Mouse (Mus musculus) embryo, embryonic 10 days (tissue): ENCODE measurements at regions not wholly inside any gene's neighbourhood (a gene's known extent, or its start where the extent isn't known, plus 50 kb on each side); places are given as distances from the start of the nearest gene placed in this dataset.

Source experiments
- DNase-seq: peaks from one replicate; pipeline ENCODE4 v3.0.0-alpha.2; 2015; ENCODE audit warnings: low spot score

DNA sequence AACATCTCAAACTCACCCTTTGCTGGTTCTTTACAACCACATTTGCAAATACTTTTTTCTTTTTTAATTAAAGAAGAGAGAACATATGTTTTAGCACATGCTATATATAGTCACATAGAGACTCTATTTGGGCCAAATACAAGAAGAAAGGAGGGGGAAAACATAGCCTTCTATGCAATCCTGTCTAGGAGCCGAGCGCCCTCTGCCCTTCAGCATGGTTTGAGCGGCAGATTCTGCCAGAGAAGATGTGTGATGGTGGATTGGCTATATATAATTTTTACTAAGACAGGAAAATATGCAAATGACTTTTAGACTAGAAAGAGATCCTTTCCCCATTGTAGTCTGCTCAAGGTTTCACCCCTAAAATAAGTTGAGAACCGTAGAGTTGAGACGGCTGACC is 60.0 kb upstream of the Myom1 start:
- no peak for DNase-seq

DNA sequence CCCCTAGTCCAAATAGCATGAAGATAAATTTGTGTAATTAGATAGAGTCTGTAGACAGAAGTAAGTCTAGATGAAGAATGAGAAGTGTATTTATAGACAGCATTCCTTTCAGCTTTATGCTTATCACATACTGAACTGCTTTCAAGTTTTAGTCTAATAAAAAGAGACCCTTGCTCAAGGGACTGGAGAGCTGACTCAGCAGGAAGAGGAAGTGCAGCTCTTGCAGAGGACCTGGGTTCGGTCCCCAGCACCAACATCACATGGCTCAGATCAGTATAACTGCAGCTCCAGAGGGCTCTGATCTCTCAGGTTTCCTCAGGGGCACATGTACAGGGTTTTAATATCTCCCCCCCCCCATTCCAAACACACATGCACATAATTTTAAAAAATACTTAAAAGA is 68.2 kb upstream of the Myom1 start:
- no peak for DNase-seq

GRCm38 (mm10) chr17:70933122-70934050 is 69.0 kb upstream of the Myom1 start:
- no peak for DNase-seq

GRCm38 (mm10) chr17:70932565-70932964 is 69.9 kb upstream of the Myom1 start:
- no peak for DNase-seq

DNA sequence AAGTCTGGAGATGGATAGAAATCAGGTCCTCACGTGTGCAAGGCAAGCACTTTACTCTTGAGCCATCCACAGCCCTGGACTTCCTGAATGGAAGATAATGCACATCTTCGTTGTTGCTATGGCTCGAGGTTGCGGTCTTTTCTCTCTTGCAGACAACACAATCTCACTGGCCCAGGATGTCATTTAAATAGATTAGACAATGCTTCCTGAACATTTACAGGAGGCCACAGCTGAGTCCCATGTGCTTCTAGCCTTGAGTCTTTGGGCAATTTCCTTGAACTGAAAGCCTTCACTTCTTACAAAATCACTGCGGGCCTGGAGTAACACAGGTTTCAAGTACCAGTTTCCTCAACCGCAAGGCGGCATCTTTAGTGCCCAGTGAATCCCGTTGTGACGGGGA is 71.8 kb upstream of the Myom1 start:
- no peak for DNase-seq

DNA sequence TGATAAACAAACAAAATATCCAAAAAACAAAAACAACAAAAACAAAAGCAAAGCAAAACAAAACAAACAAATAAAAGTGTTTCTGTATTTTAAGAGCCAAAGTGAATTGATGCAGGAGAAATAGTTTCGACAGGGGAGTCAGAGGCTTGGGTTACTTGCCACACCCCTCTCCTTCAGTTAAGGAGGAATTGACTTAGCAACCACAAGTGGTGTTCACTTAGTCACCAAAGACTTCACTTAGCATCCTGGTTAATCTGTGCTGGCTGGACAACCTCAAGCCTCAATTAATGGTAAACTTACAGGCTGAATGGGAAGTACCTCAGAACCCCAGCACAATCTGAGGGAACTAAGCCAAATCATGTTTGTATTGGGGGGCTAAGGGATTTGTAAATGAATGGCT is 72.9 kb upstream of the Myom1 start:
- DNase-seq = no peak

DNA sequence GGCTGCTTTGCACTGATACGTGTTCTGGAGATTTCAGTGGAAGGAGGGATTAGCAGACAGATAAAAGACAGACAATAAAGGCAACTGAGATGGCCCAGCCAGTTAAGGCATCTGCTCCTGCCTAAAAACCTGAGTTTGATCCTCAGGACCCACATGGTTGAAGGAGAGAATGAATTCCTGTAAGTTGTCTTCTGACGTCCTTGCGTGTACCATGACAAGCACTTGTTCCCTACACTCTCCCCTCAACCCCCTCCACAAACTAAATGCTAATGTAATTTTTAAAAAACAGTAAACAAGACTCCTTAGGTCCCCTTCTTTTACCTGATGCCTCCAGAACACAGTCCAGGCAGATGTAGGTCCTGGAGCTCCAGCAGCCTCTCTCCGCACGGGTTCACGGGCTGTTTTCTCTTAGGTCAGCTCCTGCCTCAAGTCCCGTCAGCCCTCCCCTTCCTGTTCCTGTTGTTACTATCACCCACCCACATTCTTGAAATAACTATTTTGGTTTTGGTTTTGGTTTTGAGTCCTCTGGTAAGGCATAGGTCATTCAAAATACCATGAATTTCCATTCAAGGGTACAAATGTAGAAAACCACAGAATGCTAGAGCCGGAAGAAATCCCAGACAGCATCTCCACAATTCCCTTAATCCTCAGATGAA is 71.3 kb upstream of the Tgif1 start:
- no peak for DNase-seq

GRCm38 (mm10) chr17:70921681-70922080 is 68.3 kb upstream of the Tgif1 start:
- DNase-seq = no peak

DNA sequence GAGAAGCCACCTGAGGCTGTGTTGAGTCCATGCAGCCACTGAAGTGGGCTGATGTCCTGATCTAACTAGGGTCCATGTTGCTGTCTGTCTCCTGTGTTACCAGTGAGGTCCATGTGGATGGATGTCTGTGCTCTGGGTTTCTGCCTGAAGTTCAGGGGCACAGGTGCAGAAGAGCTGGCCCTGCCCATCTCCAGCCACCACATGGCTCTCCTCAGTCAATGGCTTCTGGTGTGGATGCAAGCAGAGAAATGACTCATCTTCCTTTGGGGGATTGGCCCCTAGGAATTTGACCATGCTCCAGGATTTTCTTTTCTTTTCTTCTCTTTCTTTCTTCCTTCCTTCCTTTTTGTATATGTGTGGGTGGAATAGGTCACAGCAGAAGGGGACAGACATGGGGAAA is 66.8 kb upstream of the Tgif1 start:
- no peak for DNase-seq

DNA sequence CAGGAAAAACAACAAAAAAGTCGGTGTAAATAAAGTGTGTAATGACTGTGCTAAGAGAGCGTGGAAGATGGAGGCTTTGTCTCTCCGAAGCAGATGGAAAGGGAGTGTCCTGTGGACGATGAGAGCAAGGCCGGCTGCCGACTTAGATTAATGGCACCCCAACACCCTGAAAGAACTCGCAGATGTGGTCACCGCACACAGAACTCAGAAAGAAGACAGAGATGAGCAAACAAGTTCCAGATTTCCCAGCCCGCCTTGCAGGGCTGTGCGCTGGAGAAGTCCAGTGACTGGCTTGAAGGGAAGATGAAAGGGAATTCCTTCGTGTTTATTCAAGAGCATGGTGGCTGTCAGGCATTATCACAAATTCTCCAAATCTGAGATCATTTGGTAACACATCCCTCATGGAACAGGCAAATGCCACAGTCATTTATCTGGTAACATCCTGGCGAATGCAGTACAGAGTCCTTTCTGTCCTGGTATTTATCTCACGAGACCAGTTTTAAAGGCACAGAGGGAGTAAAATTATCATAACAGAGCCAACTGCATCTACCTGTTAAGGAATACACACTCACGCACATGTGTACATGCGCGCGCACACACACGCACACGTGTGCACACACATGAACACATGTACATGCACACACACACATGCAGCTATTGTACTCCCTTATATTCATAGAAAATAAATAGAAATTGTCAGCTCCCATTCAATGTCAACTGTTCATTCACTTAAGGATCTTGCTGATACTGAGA is 64.0 kb upstream of the Tgif1 start:
- peak; percentile 65 for DNase-seq

DNA sequence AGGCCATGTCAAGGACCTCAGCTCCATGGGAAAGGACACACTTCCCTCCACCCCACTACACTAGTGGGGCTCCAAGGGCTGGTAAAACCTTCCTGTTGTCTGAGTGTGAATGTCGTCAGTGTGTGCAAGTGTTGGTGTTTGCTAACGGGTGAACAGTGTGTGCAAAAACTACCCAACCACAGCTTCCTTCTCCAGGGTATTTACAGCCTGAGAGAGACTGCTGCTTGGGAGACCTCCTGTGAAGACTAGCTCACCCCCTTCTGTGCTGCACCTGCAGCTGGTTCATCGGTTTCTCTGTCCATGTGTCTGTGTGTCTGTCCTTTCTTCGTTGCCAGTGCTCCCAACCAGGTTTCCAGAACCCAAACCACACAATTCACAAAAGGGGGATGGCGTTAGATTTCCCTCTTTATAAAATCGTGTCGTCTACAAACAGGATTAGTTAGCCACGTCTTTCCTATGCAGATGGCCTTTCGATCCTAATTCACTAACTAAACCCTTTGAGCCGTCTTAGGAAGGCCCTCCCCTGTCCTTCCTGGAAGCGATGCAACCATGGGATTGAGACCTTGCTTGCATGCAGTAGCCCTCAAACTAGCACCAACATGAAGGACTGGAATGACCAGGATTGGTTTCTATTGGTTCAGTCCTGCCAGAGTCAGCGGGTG is 62.9 kb upstream of the Tgif1 start:
- no peak for DNase-seq

DNA sequence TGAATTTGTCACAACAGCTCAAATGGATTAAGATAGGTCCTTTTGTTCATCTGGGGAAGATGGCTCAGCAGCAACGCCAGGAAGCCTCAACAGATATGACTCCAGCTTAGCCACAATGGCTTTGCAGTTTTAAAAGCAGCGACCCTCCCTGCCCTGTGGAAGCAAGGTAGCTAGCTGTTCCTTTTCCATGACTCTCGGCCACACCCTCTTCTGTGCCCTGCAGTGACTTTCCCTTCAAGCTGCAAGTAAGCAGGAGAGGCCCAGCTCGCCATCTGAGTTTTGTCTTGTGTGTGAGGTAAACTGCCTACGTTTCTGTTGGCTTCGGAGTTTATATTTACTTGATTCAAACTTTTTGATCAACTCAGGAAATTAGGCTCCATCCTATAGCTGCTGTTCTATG is 62.1 kb upstream of the Tgif1 start:
- no peak for DNase-seq

DNA sequence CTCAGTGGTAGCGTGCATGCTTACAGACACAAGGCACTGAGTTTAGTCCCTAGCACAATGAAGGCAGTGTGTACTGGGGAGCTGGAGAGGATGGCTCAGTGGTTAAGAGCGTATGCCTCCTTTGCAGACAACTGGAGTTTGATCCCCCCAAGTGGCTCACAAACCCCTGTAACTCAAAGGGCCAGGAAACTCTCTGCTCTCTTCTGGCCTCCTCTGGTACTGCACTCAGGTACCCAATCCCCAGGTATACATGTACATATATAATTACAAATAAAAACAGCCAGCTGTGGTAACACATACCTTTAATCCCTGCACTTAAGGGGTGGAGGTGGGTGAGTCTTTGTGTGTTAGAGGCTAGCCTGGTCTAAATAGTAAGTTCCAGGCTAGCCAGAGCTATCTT is 56.9 kb upstream of the Tgif1 start:
- no peak for DNase-seq

- no peak for DNase-seq
Measured at GRCm38 (mm10) chr17:70909573-70909972, 56.2 kb upstream of the Tgif1 start.

- DNase-seq = no peak
Measured at GRCm38 (mm10) chr17:70908328-70908727, 55.0 kb upstream of the Tgif1 start.
